Mouse (Mus musculus): ENCODE results near the gene Ccdc137.
A peak's percentile ranks its signal among the peaks of the same experiment; 100 is the strongest.
"Not testable (repeated sequence)": the region's sequence is repeated elsewhere in the genome, so short reads cannot be mapped to it uniquely, and the experiment has no call there.

Gene Ccdc137

GRCm38 (mm10) chr11:120457772-120458751 is at the start of gene Ccdc137, which contains the start of gene Oxld1:
Ccdc137 (plus strand) TSS chr11:120458115.
Oxld1 (minus strand) TSS chr11:120458068.
- peak; percentile 73 to 74 for DNase-seq

- DNase-seq, result not testable (repeated sequence)
Observed at GRCm38 (mm10) chr11:120413621-120414020, 44.3 kb upstream of the Ccdc137 start.

- DNase-seq, result no peak
Observed at GRCm38 (mm10) chr11:120417852-120418251, 40.1 kb upstream of the Ccdc137 start.

GRCm38 (mm10) chr11:120418592-120418991 is 39.3 kb upstream of the Ccdc137 start:
- DNase-seq, result no peak

- DNase-seq, result no peak
Observed at GRCm38 (mm10) chr11:120422651-120423568, 35.0 kb upstream of the Ccdc137 start.

- DNase-seq, result peak; percentile 60 to 65
Observed at GRCm38 (mm10) chr11:120423569-120424295, 34.2 kb upstream of the Ccdc137 start.

- DNase-seq, result no peak
Observed at GRCm38 (mm10) chr11:120426727-120427126, 31.2 kb upstream of the Ccdc137 start.

- DNase-seq, result peak; percentile 88 to 89
Observed at GRCm38 (mm10) chr11:120437152-120437856, 20.6 kb upstream of the Ccdc137 start, which contains the start of gene Nploc4. Nploc4 (minus strand) TSS chr11:120437708.

- no peak for DNase-seq
Observed at GRCm38 (mm10) chr11:120437857-120438385, 20.0 kb upstream of the Ccdc137 start.

GRCm38 (mm10) chr11:120442344-120442743 is 15.6 kb upstream of the Ccdc137 start, which contains the start of gene Tspan10:
Tspan10 (plus strand) TSS chr11:120442644.
- DNase-seq, result no peak

GRCm38 (mm10) chr11:120442765-120443280 is 15.1 kb upstream of the Ccdc137 start:
- DNase-seq, result no peak

GRCm38 (mm10) chr11:120444106-120444505 is 13.8 kb upstream of the Ccdc137 start:
- DNase-seq, result no peak

- no peak for DNase-seq
Observed at GRCm38 (mm10) chr11:120445475-120445874, 12.4 kb upstream of the Ccdc137 start.

GRCm38 (mm10) chr11:120447179-120447578 is 10.7 kb upstream of the Ccdc137 start:
- no peak for DNase-seq

GRCm38 (mm10) chr11:120452246-120452645 is 5.7 kb upstream of the Ccdc137 start:
- no peak for DNase-seq

GRCm38 (mm10) chr11:120453306-120453705 is 4.6 kb upstream of the Ccdc137 start, which contains the start of gene Pde6g:
Pde6g (minus strand) TSS chr11:120453500.
- no peak for DNase-seq

- no peak for DNase-seq
Observed at GRCm38 (mm10) chr11:120454965-120455364, 3.0 kb upstream of the Ccdc137 start.

- DNase-seq, result no peak
Observed at GRCm38 (mm10) chr11:120455413-120455812, 2.5 kb upstream of the Ccdc137 start.

GRCm38 (mm10) chr11:120457370-120457769 is 545 bp upstream of the Ccdc137 start:
- DNase-seq, result no peak

- no peak for DNase-seq
Observed at GRCm38 (mm10) chr11:120458847-120459597, 1.1 kb downstream of the Ccdc137 start.

Data from cerebellum, postnatal 36 days (tissue).